Mouse (Mus musculus) embryonic fibroblast, embryonic 13.5 days (primary cell): ENCODE measurements around the gene Mrpl54.

ENCODE experiments used
- CTCF ChIP-seq: IDR thresholded peaks from 2 replicates; pipeline ENCODE4 v1.5.1; 2011; ENCODE audit warnings: mild to moderate bottlenecking, control low read depth, low read length, moderate library complexity, borderline replicate concordance; ENCODE audit not compliant: insufficient read depth
- POLR2A ChIP-seq: IDR thresholded peaks from 2 replicates; pipeline ENCODE4 v1.6.1; 2011; ENCODE audit warnings: low read depth, mild to moderate bottlenecking, control low read depth, low read length, moderate library complexity

DNA sequence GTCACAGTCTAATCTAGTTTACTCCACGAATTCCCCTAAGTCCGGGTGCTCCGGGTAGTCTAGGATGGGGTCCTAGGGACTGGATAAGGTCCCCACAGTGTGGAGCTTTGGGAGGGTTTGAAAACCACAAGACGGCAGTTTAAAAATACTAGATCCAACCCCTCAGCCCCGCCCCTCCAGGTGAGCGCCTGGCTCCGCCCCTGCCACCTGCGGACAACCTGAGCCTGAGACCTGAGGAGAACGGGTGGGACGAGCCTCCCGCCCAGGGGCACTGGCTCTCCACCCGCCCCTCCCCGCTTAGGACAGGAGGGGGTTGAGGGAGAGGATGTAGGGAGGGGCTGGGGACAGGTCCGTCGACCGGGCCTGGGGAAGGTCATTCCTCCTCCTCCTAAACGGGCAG is 18.0 kb upstream of the Mrpl54 start:
- TF ChIP-seq CTCF (no peak), POLR2A (no peak)
